Mouse (Mus musculus) mammary gland, adult 2 months (tissue): Measurements from ENCODE around the gene Rasgef1c. TPM values are rescaled to one million over a fixed set of nuclear protein-coding genes. Genes with fewer than 3 reads are reported as not detected.

Experiments used
- polyA plus RNA-seq: library from polyadenylated mRNA; depleted of rRNA; stranded (reverse); fragments of >200 nt; gene quantifications from 2 replicates; pipeline ENCODE4 v1.2.3, GENCODE M21; 2012; ENCODE audit warnings: low replicate concordance; rRNA removed

Gene Rasgef1c
- polyA plus RNA-seq, result 3.5 and 3.7 TPM in 2 replicates

DNA sequence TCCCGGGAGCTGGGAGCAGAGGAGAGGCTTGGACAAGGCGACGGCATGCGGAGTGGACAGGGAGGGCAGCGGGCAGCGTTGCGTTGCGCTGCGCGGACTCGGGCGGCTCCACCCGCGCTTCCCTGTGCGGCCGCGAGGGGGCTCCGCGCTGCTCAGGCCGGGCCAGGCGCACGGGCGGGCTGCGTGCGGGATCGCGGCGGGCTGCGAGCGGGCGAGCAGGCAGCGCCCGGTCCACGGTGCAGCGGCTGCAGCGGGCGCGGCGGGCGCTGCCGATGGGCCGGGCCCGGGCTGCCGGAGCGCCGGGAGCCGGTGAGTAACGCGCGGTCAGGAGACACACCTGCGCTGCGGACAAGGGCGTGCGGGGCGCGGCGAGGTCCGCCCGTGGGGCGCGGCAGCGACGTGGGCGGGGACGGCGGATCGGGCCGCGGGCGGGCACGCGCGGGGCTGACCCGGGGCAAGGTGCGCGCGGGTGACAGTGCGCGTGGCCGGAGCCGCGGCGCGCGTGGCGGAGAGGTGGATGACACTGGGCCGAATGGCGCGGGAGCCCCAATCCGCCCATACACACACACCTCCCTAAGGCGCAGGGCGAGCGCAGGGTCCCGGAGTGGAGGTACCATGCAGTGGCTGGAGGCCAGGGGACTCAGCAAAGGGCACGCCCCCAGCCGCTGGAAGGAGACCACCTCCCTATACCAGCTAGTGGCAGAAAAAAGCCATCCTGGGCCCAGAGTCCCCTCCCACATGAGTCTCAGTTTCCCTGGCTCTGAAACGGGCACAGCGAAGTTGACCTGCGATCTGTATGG, at the start of gene Rasgef1c:
TSS of gene Rasgef1c (plus strand) at position 177 of the 800 bp plus-strand sequence.

DNA sequence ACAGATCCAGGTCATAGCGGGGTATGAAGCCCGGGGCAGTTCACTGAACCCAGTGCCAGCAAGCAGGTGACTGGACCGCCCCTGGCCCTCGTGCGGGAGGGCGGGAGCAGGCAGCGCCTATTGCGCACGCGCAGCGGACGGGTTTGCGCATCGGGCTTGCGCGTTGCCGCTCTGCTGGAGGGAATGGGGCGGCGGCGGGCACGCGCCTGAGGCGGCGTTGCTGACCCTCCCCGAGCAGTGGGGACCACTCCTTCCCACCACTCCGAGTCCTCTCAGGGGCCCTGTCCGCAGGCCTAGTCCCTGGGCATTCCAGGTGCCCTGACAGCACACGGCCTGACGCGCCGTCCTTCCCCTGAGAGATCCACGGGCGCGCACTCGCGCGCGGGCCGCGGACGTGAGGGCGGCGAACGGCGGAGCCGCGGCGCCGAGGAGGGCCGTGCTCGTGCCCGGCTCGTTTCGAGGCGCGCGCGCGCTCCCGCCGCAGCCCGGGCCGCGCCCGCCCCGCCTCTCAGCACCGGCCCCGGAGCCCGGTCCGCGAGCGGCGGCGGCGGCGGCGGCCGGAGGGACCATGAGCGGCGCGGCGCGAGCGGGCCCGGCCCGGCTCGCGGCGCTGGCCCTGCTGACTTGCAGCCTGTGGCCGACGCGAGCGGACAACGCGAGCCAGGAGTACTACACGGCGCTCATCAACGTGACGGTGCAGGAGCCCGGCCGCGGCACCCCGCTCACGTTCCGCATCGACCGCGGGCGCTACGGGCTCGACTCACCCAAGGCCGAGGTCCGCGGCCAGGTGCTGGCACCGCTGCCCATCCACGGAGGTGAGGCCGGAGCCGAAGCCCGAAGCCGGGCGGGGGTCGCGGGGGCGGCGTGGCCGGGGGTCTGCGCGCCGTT, 123.4 kb downstream of the Rasgef1c start, which contains the start of gene Rnf130:
TSS of gene Rnf130 (plus strand) at position 514 of the 888 bp plus-strand sequence.

Other genes with a start within 250 kb of the Rasgef1c start
- 1.7 and 1.9 TPM in 2 replicates for gene Scgb3a1, start 238.2 kb upstream of the Rasgef1c start, polyA plus RNA-seq
- 6.1 and 14.9 TPM in 2 replicates for gene Cnot6, start 189.1 kb upstream of the Rasgef1c start, polyA plus RNA-seq
- gene Gfpt2, start 107.7 kb upstream of the Rasgef1c start, polyA plus RNA-seq, result 24.4 and 51.4 TPM in 2 replicates
- gene Mapk9, start 55.1 kb upstream of the Rasgef1c start, polyA plus RNA-seq, result 17.1 and 24.9 TPM in 2 replicates
- gene Rnf130, start 123.5 kb downstream of the Rasgef1c start, polyA plus RNA-seq, result 43.9 and 74.4 TPM in 2 replicates
- gene Tbc1d9b, start 229.6 kb downstream of the Rasgef1c start, polyA plus RNA-seq, result 57.3 and 58.4 TPM in 2 replicates